Mouse (Mus musculus) lung, postnatal 0 days (tissue): Measurements from ENCODE around the gene Raver2. TPM values are rescaled to one million over a fixed set of nuclear protein-coding genes. Genes with fewer than 3 reads are reported as not detected.

Source experiments
- ATAC-seq: fragments of 200-750 bp; cut with Nextera tagmentation; 2 replicates; pipeline ENCODE4 v1.8.0; 2017; ENCODE audit warnings: moderate library complexity
- DNase-seq: peaks from one replicate; pipeline ENCODE4 v3.0.0-alpha.2; 2016; ENCODE audit warnings: low spot score
- H3K27ac ChIP-seq: fragments of 300-500 bp; sonication (generic); 2 replicates; pipeline ENCODE4 v1.5.1; 2014; ENCODE audit warnings: antibody characterized with exemption, mild to moderate bottlenecking, low read length, mixed read lengths
- H3K27me3 ChIP-seq: fragments of 300-500 bp; sonication (generic); replicated peaks from 2 replicates; pipeline ENCODE4 v1.6.1; 2014; ENCODE audit warnings: low read length, mixed read lengths; ENCODE audit not compliant: insufficient read depth
- H3K36me3 ChIP-seq: fragments of 300-500 bp; sonication (generic); 2 replicates; pipeline ENCODE4 v1.6.1; 2014; ENCODE audit warnings: low read length, mixed read lengths; ENCODE audit not compliant: insufficient read depth
- H3K4me1 ChIP-seq: fragments of 300-500 bp; sonication (generic); 2 replicates; pipeline ENCODE4 v1.6.1; 2014; ENCODE audit warnings: antibody characterized with exemption, low read depth, low read length, mixed read lengths; ENCODE audit not compliant: insufficient read depth
- H3K4me2 ChIP-seq: fragments of 300-500 bp; sonication (generic); replicated peaks from 2 replicates; pipeline ENCODE4 v1.6.1; 2014; ENCODE audit warnings: low read depth, mild to moderate bottlenecking, low read length, moderate library complexity, mixed read lengths
- H3K4me3 ChIP-seq: fragments of 300-500 bp; sonication (generic); 2 replicates; pipeline ENCODE4 v1.5.1; 2014; ENCODE audit warnings: low read depth, low read length
- H3K9ac ChIP-seq: fragments of 300-500 bp; sonication (generic); replicated peaks from 2 replicates; pipeline ENCODE4 v1.6.1; 2014; ENCODE audit warnings: low read depth, mild to moderate bottlenecking
- H3K9me3 ChIP-seq: fragments of 300-500 bp; sonication (generic); 2 replicates; pipeline ENCODE4 v1.6.1; 2016; ENCODE audit warnings: low read length, mixed read lengths
- CTCF ChIP-seq: IDR thresholded peaks from 2 replicates; pipeline ENCODE4 v1.5.1; 2016; ENCODE audit warnings: antibody characterized with exemption, mild to moderate bottlenecking
- EP300 ChIP-seq: IDR thresholded peaks from 2 replicates; pipeline ENCODE4 v1.6.1; 2016; ENCODE audit warnings: antibody characterized with exemption, mild to moderate bottlenecking, control low read depth
- WGBS: fragments of 180-500 bp; shearing (Covaris S2); extraction: QIAGEN DNeasy Blood & Tissue Kit; methylation state at CpG from one replicate; pipeline ENCODE4 v1.1.7; 2014; 5-methylcytosine and 5-hydroxymethylcytosine counted together
- polyA plus RNA-seq: library from polyadenylated mRNA; unstranded; fragments of >200 nt; fragmentation: Nextera tagmentation; extraction: Ambion mirVana; gene quantifications from 2 replicates; pipeline ENCODE4 v1.2.1, GENCODE M21; 2015

The Raver2 gene
- polyA plus RNA-seq, 1 experiment from 2014 or later = 13.0 TPM

DNA sequence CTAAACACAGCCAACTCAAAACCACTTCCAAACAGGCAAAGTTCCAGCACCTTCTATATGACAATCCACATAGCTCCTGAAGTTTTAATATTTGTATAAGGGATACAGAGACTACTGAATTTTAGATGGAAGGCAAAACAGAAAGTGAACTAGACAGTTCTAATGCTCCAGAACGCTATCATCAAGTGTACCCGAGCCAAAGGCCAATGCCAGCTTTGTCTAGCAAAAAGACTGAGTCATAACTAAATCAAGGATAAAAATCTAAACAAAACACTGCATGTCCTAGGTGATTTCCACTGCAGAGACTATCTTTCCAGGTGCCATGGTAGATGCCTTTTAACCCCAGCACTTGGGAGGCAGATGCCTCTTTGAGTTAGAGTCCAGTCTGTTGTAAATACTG lies 127.6 kb downstream of the Raver2 start:
- Histone ChIP-seq H3K4me2 (no peak overlapping the region), H3K4me1 (peaks cover 6% of the 10 kb centered on the region; the same call in 1 of the 2 replicates), H3K4me3 (no peak overlapping the region), H3K27me3 (no peaks in the 10 kb centered on the region), H3K9me3 (no peaks in the 10 kb centered on the region), H3K27ac (no peak overlapping the region), H3K36me3 (0 out of 2 replicates have a peak, but pooled peaks cover 4% of the 10 kb centered on the region), H3K9ac (no peak overlapping the region)
- DNase-seq (no peak), ATAC-seq (no peak)
- 69% methylated on average over 2 of the region's 2 CpGs for WGBS
- no peak for TF ChIP-seq CTCF
- TF ChIP-seq EP300 = no peak

GRCm38 (mm10) chr4:101197421-101198170 lies 128.8 kb downstream of the Raver2 start:
- H3K27ac ChIP-seq = no peak overlapping the region
- no peak overlapping the region for H3K4me2 ChIP-seq
- no peak for ATAC-seq
- H3K27me3 ChIP-seq = no peaks in the 10 kb centered on the region
- TF ChIP-seq EP300 (no peak), CTCF (no peak)
- H3K9me3 ChIP-seq = no peaks in the 10 kb centered on the region
- DNase-seq = no peak
- no peak overlapping the region for H3K4me3 ChIP-seq
- H3K9ac ChIP-seq = no peak overlapping the region
- WGBS = 50% methylated on average over 9 of the region's 9 CpGs
- no peaks in the 10 kb centered on the region for H3K36me3 ChIP-seq
- peaks cover 6% of the 10 kb centered on the region; the same call in 1 of the 2 replicates for H3K4me1 ChIP-seq

DNA sequence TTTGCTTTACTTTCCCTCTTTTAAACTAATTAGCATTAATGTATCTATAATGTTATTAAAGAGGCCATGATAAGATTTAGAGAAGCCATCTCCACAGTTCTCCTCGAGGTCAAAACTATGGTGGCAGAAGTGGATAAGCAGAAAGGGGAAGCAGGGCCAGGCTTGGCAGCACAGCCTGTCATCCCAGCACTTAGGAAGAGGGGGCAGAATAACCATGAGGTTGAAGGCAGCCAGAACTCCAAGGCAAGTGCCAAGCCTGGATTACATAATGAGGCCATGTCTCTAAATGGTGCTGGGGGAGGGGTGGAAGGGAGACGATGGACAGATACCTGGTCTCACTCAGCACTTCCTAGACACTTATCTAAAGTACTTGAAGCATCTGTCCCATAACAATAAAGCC lies 129.6 kb downstream of the Raver2 start:
- DNase-seq (peak; percentile 53), ATAC-seq (peak; percentile 48; the same call in 1 of the 2 replicates)
- no peak overlapping the region for H3K27ac ChIP-seq
- H3K4me2 ChIP-seq = no peak overlapping the region
- no peak overlapping the region for H3K4me3 ChIP-seq
- WGBS = 15% methylated on average over 2 of the region's 2 CpGs
- H3K36me3 ChIP-seq = no peaks in the 10 kb centered on the region
- H3K9me3 ChIP-seq = no peaks in the 10 kb centered on the region
- H3K4me1 ChIP-seq = peaks cover 6% of the 10 kb centered on the region; the same call in 1 of the 2 replicates
- H3K9ac ChIP-seq = no peak overlapping the region
- no peaks in the 10 kb centered on the region for H3K27me3 ChIP-seq
- peak; percentile 57 for TF ChIP-seq CTCF
- TF ChIP-seq EP300 = no peak

- Histone ChIP-seq H3K4me3 (no peak overlapping the region), H3K9ac (no peak overlapping the region), H3K4me1 (peaks cover 6% of the 10 kb centered on the region; the same call in 1 of the 2 replicates), H3K9me3 (no peaks in the 10 kb centered on the region), H3K4me2 (no peak overlapping the region), H3K36me3 (no peaks in the 10 kb centered on the region), H3K27ac (no peak overlapping the region), H3K27me3 (no peaks in the 10 kb centered on the region)
- TF ChIP-seq EP300 (no peak), CTCF (no peak)
- WGBS = 89% methylated on average over 8 of the region's 8 CpGs
- ATAC-seq (no peak), DNase-seq (no peak)
Measured at GRCm38 (mm10) chr4:101199433-101200081, 130.8 kb downstream of the Raver2 start.

Other genes with a start within 250 kb of the Raver2 start
- not detected in 2 replicates for gene Gm10577, start 48.3 kb upstream of the Raver2 start, polyA plus RNA-seq
- 80.0 and 86.3 TPM in 2 replicates for gene Jak1, start 196.3 kb downstream of the Raver2 start, polyA plus RNA-seq